In genomic region chr4:151861806-151862739, GRCm38 (mm10) we compare ENCODE assay signal across 8 mouse cellular contexts. TPM values are rescaled to one million over a fixed set of nuclear protein-coding genes. Genes with fewer than 3 reads are reported as not detected.
A peak's percentile ranks its signal among the peaks of the same experiment; 100 is the strongest.
DNase-seq lines count a peak whose midpoint lies in the region; ATAC-seq lines count a peak whose summit lies in the region.

Gene Camta1 (minus strand): TSS chr4:151861876.

- H3K27me3 ChIP-seq in hindbrain, embryonic 15.5 days = peaks cover 2% of the 10 kb centered on the region; the same call in 1 of the 2 replicates

- no peaks in the 10 kb centered on the region for H3K36me3 ChIP-seq in hindbrain, embryonic 15.5 days

- peak within 1 kb of the TSS; percentile 91 for H3K27ac ChIP-seq in hindbrain, embryonic 15.5 days (replicated peaks)

- peak; percentile 98 for ATAC-seq in hindbrain, embryonic 15.5 days (ENCODE audit: low FRiP score, low read depth)

- peaks cover 31% of the 10 kb centered on the region for H3K4me1 ChIP-seq in hindbrain, embryonic 15.5 days (replicated peaks)

- peak within 1 kb of the TSS; percentile 75 for H3K9ac ChIP-seq in hindbrain, embryonic 15.5 days

- H3K9me3 ChIP-seq in hindbrain, embryonic 15.5 days = no peaks in the 10 kb centered on the region

- peak within 1 kb of the TSS; percentile 66 for H3K4me3 ChIP-seq in hindbrain, embryonic 15.5 days

- H3K4me2 ChIP-seq in hindbrain, embryonic 15.5 days = peak within 1 kb of the TSS; percentile 95

- DNase-seq in T-cell, adult 2 months (ENCODE audit: low spot score) = peak; percentile 99
- DNase-seq in cerebellum, postnatal 36 days = peak; percentile 100
- DNase-seq in frontal cortex, postnatal 36 days (ENCODE audit: low spot score in 2 of 2) = peak; percentile 99 to 100
- peak; percentile 100 for DNase-seq in left cerebral cortex, adult 11 months (ENCODE audit: low spot score)
- DNase-seq in lung, postnatal 4 days = peak; percentile 99 to 100
- peak; percentile 99 for DNase-seq in retina, postnatal 7 days (ENCODE audit: low read depth, low spot score)
- DNase-seq in urinary bladder, adult 2 months (ENCODE audit: low spot score) = peak; percentile 99

- WGBS in hindbrain, embryonic 15.5 days = under 1% methylated on average over 76 of the region's 85 CpGs

RNA-seq across cellular contexts. Expression of gene Camta1, which starts in this region (rescaled TPM):
- 150 and 162 TPM in 2 replicates for polyA plus RNA-seq in hindbrain, embryonic 15.5 days (2015; fragmentation: Nextera tagmentation; extraction: Ambion mirVana)
- 24.2 and 29.8 TPM in 2 replicates for polyA plus RNA-seq in urinary bladder, adult 2 months (2012; rRNA removed)

Comparison
In these comparisons a context has a peak if more than half of its experiments do, and no peak if none do; other contexts are left out.
1. Peak in every context shown above with its lines: DNase-seq, ATAC-seq, H3K4me3 ChIP-seq and H3K27ac ChIP-seq.